7 mouse cellular contexts compared by ENCODE assay signal in genomic region chr2:167188315-167189207, GRCm38 (mm10). TPM values are rescaled to one million over a fixed set of nuclear protein-coding genes. Genes with fewer than 3 reads are reported as not detected.
A peak's percentile ranks its signal among the peaks of the same experiment; 100 is the strongest.
DNase-seq lines count a peak whose midpoint lies in the region; ATAC-seq and TF ChIP-seq lines count a peak whose summit lies in the region.

No protein-coding gene starts in this region.

- H3K27me3 ChIP-seq in forebrain, postnatal 0 days (ENCODE audit: insufficient read depth, low read length) = no peaks in the 10 kb centered on the region
- peaks cover 59% of the 10 kb centered on the region for H3K27me3 ChIP-seq in hindbrain, embryonic 12.5 days
- no peaks in the 10 kb centered on the region for H3K27me3 ChIP-seq in midbrain, postnatal 0 days (ENCODE audit: insufficient read depth, low read length)
- H3K27me3 ChIP-seq in stomach, embryonic 14.5 days (ENCODE audit: control insufficient read depth, insufficient read depth, low read length) = peaks cover 15% of the 10 kb centered on the region; the same call in 1 of the 2 replicates

- peak overlapping the region; percentile 65 for H3K4me2 ChIP-seq in forebrain, postnatal 0 days (ENCODE audit: low read depth)
- peak overlapping the region; percentile 82 for H3K4me2 ChIP-seq in hindbrain, embryonic 12.5 days (replicated peaks)
- H3K4me2 ChIP-seq in midbrain, postnatal 0 days (ENCODE audit: low read depth, low read length, poor library complexity, severe bottlenecking) = peak overlapping the region; percentile 73
- H3K4me2 ChIP-seq in stomach, embryonic 14.5 days (replicated peaks; ENCODE audit: low read depth, low read length) = peak overlapping the region; percentile 84

- peaks cover 2% of the 10 kb centered on the region; the same call in 1 of the 2 replicates for H3K36me3 ChIP-seq in forebrain, postnatal 0 days (ENCODE audit: insufficient read depth)
- H3K36me3 ChIP-seq in hindbrain, embryonic 12.5 days = no peaks in the 10 kb centered on the region
- H3K36me3 ChIP-seq in midbrain, postnatal 0 days (ENCODE audit: insufficient read depth, low read length) = no peaks in the 10 kb centered on the region
- H3K36me3 ChIP-seq in stomach, embryonic 14.5 days (ENCODE audit: control insufficient read depth, insufficient read depth, low read length) = no peaks in the 10 kb centered on the region

- peak; percentile 54 for TF ChIP-seq CTCF in forebrain, postnatal 0 days (IDR thresholded peaks at IDR 0.05; ENCODE audit: low read depth)
- TF ChIP-seq CTCF in midbrain, postnatal 0 days (IDR thresholded peaks at IDR 0.05) = peak; percentile 48

- no peaks in the 10 kb centered on the region for H3K9me3 ChIP-seq in forebrain, postnatal 0 days (ENCODE audit: low read length)
- no peaks in the 10 kb centered on the region for H3K9me3 ChIP-seq in hindbrain, embryonic 12.5 days (replicated peaks)
- no peaks in the 10 kb centered on the region for H3K9me3 ChIP-seq in midbrain, postnatal 0 days (ENCODE audit: low read length)
- no peaks in the 10 kb centered on the region for H3K9me3 ChIP-seq in stomach, embryonic 14.5 days (ENCODE audit: control insufficient read depth, low read depth, low read length)

- ATAC-seq in forebrain, postnatal 0 days = peak; percentile 45
- ATAC-seq in hindbrain, embryonic 12.5 days (ENCODE audit: low FRiP score) = peak; percentile 26; the same call in 1 of the 2 replicates
- ATAC-seq in midbrain, postnatal 0 days (ENCODE audit: low FRiP score) = no peak
- peak; percentile 73 for ATAC-seq in stomach, embryonic 14.5 days (ENCODE audit: insufficient number of reproducible peaks, insufficient read depth, low FRiP score, low read depth)

- H3K4me3 ChIP-seq in forebrain, postnatal 0 days (ENCODE audit: low read depth, low read length) = peak overlapping the region; percentile 68
- peak overlapping the region; percentile 54 for H3K4me3 ChIP-seq in hindbrain, embryonic 12.5 days
- H3K4me3 ChIP-seq in midbrain, postnatal 0 days (ENCODE audit: low read depth, low read length) = peak overlapping the region; percentile 75
- H3K4me3 ChIP-seq in stomach, embryonic 14.5 days (ENCODE audit: low read depth, low read length) = peak overlapping the region; percentile 40

- peak; percentile 87 for DNase-seq in Muller cell, postnatal 12 days (ENCODE audit: inconsistent ontology term)
- peak; percentile 77 to 86 for DNase-seq in adrenal gland, postnatal 4 days (ENCODE audit: low spot score in 2 of 2)
- peak; percentile 64 for DNase-seq in forebrain, postnatal 0 days
- peak; percentile 77 for DNase-seq in liver
- DNase-seq in midbrain, postnatal 0 days (ENCODE audit: low spot score) = peak; percentile 51

- 22% methylated on average over 77 of the region's 83 CpGs for WGBS in forebrain, postnatal 0 days
- WGBS in hindbrain, embryonic 12.5 days = 14% methylated on average over 63 of the region's 83 CpGs
- WGBS in midbrain, postnatal 0 days = 18% methylated on average over 70 of the region's 83 CpGs
- 13% methylated on average over 55 of the region's 83 CpGs for WGBS in stomach, embryonic 14.5 days

- H3K9ac ChIP-seq in forebrain, postnatal 0 days = peak overlapping the region; percentile 72; the same call in 1 of the 2 replicates
- H3K9ac ChIP-seq in hindbrain, embryonic 12.5 days = no peak overlapping the region
- H3K9ac ChIP-seq in midbrain, postnatal 0 days (replicated peaks; ENCODE audit: low read length, poor library complexity, severe bottlenecking) = peak overlapping the region; percentile 8; the same call in 1 of the 2 replicates
- H3K9ac ChIP-seq in stomach, embryonic 14.5 days (replicated peaks; ENCODE audit: low read depth, low read length) = no peak overlapping the region

- H3K4me1 ChIP-seq in forebrain, postnatal 0 days (ENCODE audit: insufficient read depth) = peaks cover 7% of the 10 kb centered on the region
- H3K4me1 ChIP-seq in hindbrain, embryonic 12.5 days = peaks cover 28% of the 10 kb centered on the region
- H3K4me1 ChIP-seq in midbrain, postnatal 0 days (ENCODE audit: insufficient read depth, low read length) = peaks cover 10% of the 10 kb centered on the region
- H3K4me1 ChIP-seq in stomach, embryonic 14.5 days (ENCODE audit: control insufficient read depth, insufficient read depth, low read length) = 0 out of 2 replicates have a peak, but pooled peaks cover 9% of the 10 kb centered on the region

- no peak overlapping the region for H3K27ac ChIP-seq in forebrain, postnatal 0 days (ENCODE audit: low read depth, low read length)
- H3K27ac ChIP-seq in hindbrain, embryonic 12.5 days = no peak overlapping the region
- H3K27ac ChIP-seq in midbrain, postnatal 0 days (ENCODE audit: low read depth, low read length) = no peak overlapping the region
- H3K27ac ChIP-seq in stomach, embryonic 14.5 days (ENCODE audit: low read length) = no peak overlapping the region

RNA-seq across cellular contexts. Expression of gene Kcnb1, which starts 1.4 kb away (rescaled TPM):
- 10 to 100 TPM; 15.8 to 17.0 TPM for total RNA-seq in adrenal gland, postnatal 4 days (2021)
- total RNA-seq in forebrain, postnatal 0 days (2014; rRNA removed) = 15.5 and 21.8 TPM in 2 replicates
- 2.9 and 4.1 TPM in 2 replicates for polyA plus RNA-seq in forebrain, postnatal 0 days (2015; fragmentation: Nextera tagmentation; extraction: Ambion mirVana)
- polyA plus RNA-seq in hindbrain, embryonic 12.5 days (2016; fragmentation: Nextera tagmentation; extraction: Ambion mirVana) = 1.4 and 1.6 TPM in 2 replicates
- 29.8 and 30.0 TPM in 2 replicates for total RNA-seq in midbrain, postnatal 0 days (2014; rRNA removed)
- polyA plus RNA-seq in midbrain, postnatal 0 days (2015; fragmentation: Nextera tagmentation; extraction: Ambion mirVana) = 5.6 and 6.4 TPM in 2 replicates
- polyA plus RNA-seq in stomach, embryonic 14.5 days (2014; fragmentation: Nextera tagmentation; extraction: Ambion mirVana) = 2.1 and 2.5 TPM in 2 replicates

RNA-seq across cellular contexts. Expression of gene Ptgis, which starts 51.8 kb away (rescaled TPM):
- 10 to 100 TPM; 21.5 to 22.3 TPM for total RNA-seq in adrenal gland, postnatal 4 days (2021)
- 2.5 and 4.0 TPM in 2 replicates for total RNA-seq in forebrain, postnatal 0 days (2014; rRNA removed)
- 2.5 and 2.8 TPM in 2 replicates for polyA plus RNA-seq in forebrain, postnatal 0 days (2015; fragmentation: Nextera tagmentation; extraction: Ambion mirVana)
- polyA plus RNA-seq in hindbrain, embryonic 12.5 days (2016; fragmentation: Nextera tagmentation; extraction: Ambion mirVana) = 9.1 and 13.0 TPM in 2 replicates
- 4.3 and 6.1 TPM in 2 replicates for total RNA-seq in midbrain, postnatal 0 days (2014; rRNA removed)
- polyA plus RNA-seq in midbrain, postnatal 0 days (2015; fragmentation: Nextera tagmentation; extraction: Ambion mirVana) = 3.9 and 4.7 TPM in 2 replicates
- polyA plus RNA-seq in stomach, embryonic 14.5 days (2014; fragmentation: Nextera tagmentation; extraction: Ambion mirVana) = 26.6 and 28.1 TPM in 2 replicates

Comparison
In these comparisons a context has a peak if more than half of its experiments do, and no peak if none do; other contexts are left out.
1. H3K9ac ChIP-seq: peak in forebrain, postnatal 0 days (single experiment) and midbrain, postnatal 0 days (single experiment); none in hindbrain, embryonic 12.5 days (single experiment) and stomach, embryonic 14.5 days (single experiment).
2. Peak in every context shown above with its lines, with median percentiles within 50 percentile points of each other: DNase-seq, H3K4me2 ChIP-seq and H3K4me3 ChIP-seq.